Comparison of ENCODE assay signal across 22 mouse cellular contexts in genomic region chr17:85730231-85731015, GRCm38 (mm10). TPM values are rescaled to one million over a fixed set of nuclear protein-coding genes. Genes with fewer than 3 reads are reported as not detected.
"Had no signal": no experiment of that assay in that cellular context is flagged by ENCODE, and none has a peak within 500 bp of the region (broad histone marks: within the 10 kb centered on the region; RNA-seq: fewer than 3 reads in every experiment).

No protein-coding gene starts in this region.

- H3K27me3 ChIP-seq: kidney, embryonic 15.5 days; midbrain, embryonic 12.5 days; midbrain, embryonic 15.5 days; neural tube, embryonic 12.5 days; neural tube, embryonic 15.5 days had no signal

- H3K4me2 ChIP-seq: kidney, embryonic 15.5 days; limb, embryonic 12.5 days; limb, embryonic 15.5 days; liver, embryonic 11.5 days; lung, embryonic 14.5 days; midbrain, embryonic 12.5 days; midbrain, embryonic 15.5 days; neural tube, embryonic 12.5 days; neural tube, embryonic 15.5 days had no signal

- H3K36me3 ChIP-seq: kidney, embryonic 15.5 days; limb, embryonic 12.5 days; limb, embryonic 15.5 days; midbrain, embryonic 12.5 days; midbrain, embryonic 15.5 days; neural tube, embryonic 12.5 days; neural tube, embryonic 15.5 days had no signal

- H3K4me1 ChIP-seq: kidney, embryonic 15.5 days; limb, embryonic 12.5 days; limb, embryonic 15.5 days; midbrain, embryonic 12.5 days; midbrain, embryonic 15.5 days; neural tube, embryonic 12.5 days; neural tube, embryonic 15.5 days had no signal

- DNase-seq: kidney, adult 8-10 months; kidney, postnatal 10 days; kidney, postnatal 36 days; liver, postnatal 0 days; lung, embryonic 14.5 days; right cerebral cortex, adult 18-20 months; right cerebral cortex, postnatal 25 days; thymus, adult 18-20 months; thymus, postnatal 36 days had no signal

- H3K9ac ChIP-seq: kidney, embryonic 15.5 days; limb, embryonic 12.5 days; limb, embryonic 15.5 days; liver, embryonic 14.5 days; liver, postnatal 0 days; lung, embryonic 14.5 days; midbrain, embryonic 12.5 days; midbrain, embryonic 15.5 days; neural tube, embryonic 12.5 days; neural tube, embryonic 15.5 days had no signal

- ATAC-seq: liver, postnatal 0 days; lung, postnatal 0 days; midbrain, embryonic 15.5 days had no signal

- H3K27ac ChIP-seq: kidney, embryonic 15.5 days; limb, embryonic 12.5 days; limb, embryonic 15.5 days; liver, embryonic 14.5 days; macrophage; midbrain, embryonic 12.5 days; midbrain, embryonic 15.5 days; neural tube, embryonic 12.5 days; neural tube, embryonic 15.5 days had no signal

- H3K4me3 ChIP-seq: kidney, embryonic 15.5 days; limb, embryonic 12.5 days; limb, embryonic 15.5 days; midbrain, embryonic 12.5 days; midbrain, embryonic 15.5 days; neural tube, embryonic 12.5 days; neural tube, embryonic 15.5 days had no signal

- H3K9me3 ChIP-seq: kidney, embryonic 15.5 days; limb, embryonic 12.5 days; limb, embryonic 15.5 days; midbrain, embryonic 12.5 days; midbrain, embryonic 15.5 days; neural tube, embryonic 12.5 days; neural tube, embryonic 15.5 days had no signal

RNA-seq across cellular contexts. Expression of gene Six2, which starts 42.3 kb away (rescaled TPM):
- total RNA-seq: megakaryocyte, adult 5-6 weeks had no signal
- polyA plus RNA-seq: liver, postnatal 0 days; lung, embryonic 14.5 days; lung, postnatal 0 days; macrophage; neural tube, embryonic 15.5 days; small intestine, adult 2 months had no signal
